In genomic region chr9:37178911-37179310, GRCm38 (mm10) we compare ENCODE assay signal across 11 mouse cellular contexts. TPM values are rescaled to one million over a fixed set of nuclear protein-coding genes. Genes with fewer than 3 reads are reported as not detected.
DNase-seq lines count a peak whose midpoint lies in the region; ATAC-seq and TF ChIP-seq lines count a peak whose summit lies in the region.
"Had no signal": no experiment of that assay in that cellular context is flagged by ENCODE, and none has a peak within 500 bp of the region (broad histone marks: within the 10 kb centered on the region; RNA-seq: fewer than 3 reads in every experiment).

No protein-coding gene starts in this region.

- no peak for TF ChIP-seq POLR2A in kidney, adult 2 months (IDR thresholded peaks at IDR 0.05; ENCODE audit: low read depth, low read length)

- H3K27me3 ChIP-seq in kidney, adult 2 months (replicated peaks; ENCODE audit: control insufficient read depth, insufficient read depth, low read length), result no peaks in the 10 kb centered on the region
- H3K27me3 ChIP-seq in embryonic facial prominence, embryonic 10.5 days (replicated peaks; ENCODE audit: low read depth, poor library complexity, severe bottlenecking), result peaks cover 45% of the 10 kb centered on the region
- no peaks in the 10 kb centered on the region for H3K27me3 ChIP-seq in hindbrain, embryonic 14.5 days (ENCODE audit: control insufficient read depth, insufficient read depth, low read length)
- H3K27me3 ChIP-seq in midbrain, postnatal 0 days (ENCODE audit: insufficient read depth, low read length), result no peaks in the 10 kb centered on the region
- H3K27me3 ChIP-seq in kidney, embryonic 15.5 days, result peaks cover 10% of the 10 kb centered on the region; the same call in 1 of the 2 replicates
- H3K27me3 ChIP-seq: stomach, embryonic 15.5 days had no signal

- H3K4me2 ChIP-seq in hindbrain, embryonic 14.5 days (replicated peaks), result no peak overlapping the region
- H3K4me2 ChIP-seq in midbrain, postnatal 0 days (ENCODE audit: low read depth, low read length, poor library complexity, severe bottlenecking), result no peak overlapping the region
- H3K4me2 ChIP-seq in kidney, embryonic 15.5 days, result no peak overlapping the region
- H3K4me2 ChIP-seq: liver, embryonic 15.5 days; stomach, embryonic 15.5 days had no signal

- no peak overlapping the region for H3K9ac ChIP-seq in hindbrain, embryonic 14.5 days
- no peak overlapping the region for H3K9ac ChIP-seq in midbrain, postnatal 0 days (replicated peaks; ENCODE audit: low read length, poor library complexity, severe bottlenecking)
- no peak overlapping the region for H3K9ac ChIP-seq in kidney, embryonic 15.5 days
- H3K9ac ChIP-seq: liver, embryonic 15.5 days; stomach, embryonic 15.5 days had no signal

- H3K4me3 ChIP-seq in kidney, adult 2 months (ENCODE audit: insufficient read depth, low read depth, low read length), result no peak overlapping the region
- H3K4me3 ChIP-seq in embryonic facial prominence, embryonic 10.5 days, result no peak overlapping the region
- no peak overlapping the region for H3K4me3 ChIP-seq in hindbrain, embryonic 14.5 days (replicated peaks; ENCODE audit: low read length)
- no peak overlapping the region for H3K4me3 ChIP-seq in midbrain, postnatal 0 days (ENCODE audit: low read depth, low read length)
- H3K4me3 ChIP-seq in kidney, embryonic 15.5 days (replicated peaks), result no peak overlapping the region
- H3K4me3 ChIP-seq: liver, embryonic 15.5 days; stomach, embryonic 15.5 days had no signal

- no peaks in the 10 kb centered on the region for H3K9me3 ChIP-seq in embryonic facial prominence, embryonic 10.5 days
- H3K9me3 ChIP-seq in hindbrain, embryonic 14.5 days (ENCODE audit: control insufficient read depth, low read length), result no peaks in the 10 kb centered on the region
- H3K9me3 ChIP-seq in midbrain, postnatal 0 days (ENCODE audit: low read length), result no peaks in the 10 kb centered on the region
- H3K9me3 ChIP-seq in kidney, embryonic 15.5 days (replicated peaks), result no peaks in the 10 kb centered on the region
- H3K9me3 ChIP-seq: liver, embryonic 15.5 days; stomach, embryonic 15.5 days had no signal

- WGBS in kidney, adult 2 months, result 59% methylated on average over 4 of the region's 4 CpGs
- WGBS in embryonic facial prominence, embryonic 10.5 days, result 28% methylated on average over 4 of the region's 4 CpGs
- WGBS in hindbrain, embryonic 14.5 days, result 17% methylated on average over 4 of the region's 4 CpGs
- 6% methylated on average over 4 of the region's 4 CpGs for WGBS in midbrain, postnatal 0 days
- 50% methylated on average over 4 of the region's 4 CpGs for WGBS in kidney, embryonic 15.5 days

- ATAC-seq in hindbrain, embryonic 14.5 days (ENCODE audit: low FRiP score), result peak; percentile 68; the same call in 1 of the 2 replicates
- ATAC-seq in midbrain, postnatal 0 days (ENCODE audit: low FRiP score), result peak; percentile 70
- ATAC-seq in granulocyte monocyte progenitor cell, adult 5-6 weeks (replicated peaks; ENCODE audit: poor library complexity, severe bottlenecking), result no peak
- ATAC-seq in kidney, embryonic 15.5 days (replicated peaks; ENCODE audit: low FRiP score), result no peak

- DNase-seq in kidney, postnatal 10 days, result peak; percentile 16
- DNase-seq in kidney, adult 2 months, result no peak
- DNase-seq in embryonic facial prominence, embryonic 10.5 days (ENCODE audit: low spot score), result no peak
- peak; percentile 68 for DNase-seq in hindbrain, embryonic 14.5 days (ENCODE audit: low spot score)
- DNase-seq in midbrain, postnatal 0 days (ENCODE audit: low spot score), result peak; percentile 85
- no peak for DNase-seq in Muller cell, postnatal 12 days (ENCODE audit: inconsistent ontology term)

- no peak overlapping the region for H3K27ac ChIP-seq in kidney, adult 2 months (ENCODE audit: insufficient read depth, low read depth, low read length)
- H3K27ac ChIP-seq in embryonic facial prominence, embryonic 10.5 days (replicated peaks), result peak overlapping the region; percentile 41; the same call in 1 of the 2 replicates
- 0 out of 2 replicates have a peak overlapping the region, but pooled peaks have one; percentile 2 for H3K27ac ChIP-seq in hindbrain, embryonic 14.5 days
- peak overlapping the region; percentile 67 for H3K27ac ChIP-seq in midbrain, postnatal 0 days (ENCODE audit: low read depth, low read length)
- H3K27ac ChIP-seq in kidney, embryonic 15.5 days, result no peak overlapping the region
- H3K27ac ChIP-seq: liver, embryonic 15.5 days; stomach, embryonic 15.5 days had no signal

- no peak for TF ChIP-seq CTCF in kidney, adult 2 months (conservative IDR thresholded peaks at IDR 0.05; ENCODE audit: insufficient read depth, insufficient read length, low read depth, low read length)
- no peak for TF ChIP-seq CTCF in midbrain, postnatal 0 days (IDR thresholded peaks at IDR 0.05)

- H3K4me1 ChIP-seq in kidney, adult 2 months (ENCODE audit: control insufficient read depth, insufficient read depth, low read length), result no peaks in the 10 kb centered on the region
- peaks cover 32% of the 10 kb centered on the region for H3K4me1 ChIP-seq in embryonic facial prominence, embryonic 10.5 days
- H3K4me1 ChIP-seq in hindbrain, embryonic 14.5 days (replicated peaks; ENCODE audit: control insufficient read depth, insufficient read depth, low read length), result peaks cover 29% of the 10 kb centered on the region
- peaks cover 11% of the 10 kb centered on the region; the same call in 1 of the 2 replicates for H3K4me1 ChIP-seq in midbrain, postnatal 0 days (ENCODE audit: insufficient read depth, low read length)
- peaks cover 15% of the 10 kb centered on the region for H3K4me1 ChIP-seq in kidney, embryonic 15.5 days
- H3K4me1 ChIP-seq: liver, embryonic 15.5 days; stomach, embryonic 15.5 days had no signal

- H3K36me3 ChIP-seq in kidney, adult 2 months (ENCODE audit: control insufficient read depth, insufficient read depth, low read length), result no peaks in the 10 kb centered on the region
- no peaks in the 10 kb centered on the region for H3K36me3 ChIP-seq in embryonic facial prominence, embryonic 10.5 days (replicated peaks)
- no peaks in the 10 kb centered on the region for H3K36me3 ChIP-seq in hindbrain, embryonic 14.5 days (replicated peaks; ENCODE audit: control insufficient read depth, insufficient read depth)
- no peaks in the 10 kb centered on the region for H3K36me3 ChIP-seq in midbrain, postnatal 0 days (ENCODE audit: insufficient read depth, low read length)
- no peaks in the 10 kb centered on the region for H3K36me3 ChIP-seq in kidney, embryonic 15.5 days
- H3K36me3 ChIP-seq: liver, embryonic 15.5 days; stomach, embryonic 15.5 days had no signal

RNA-seq across cellular contexts. Expression of gene Tmem218, which starts 29.1 kb away (rescaled TPM):
- 3.4 and 4.2 TPM in 2 replicates for polyA plus RNA-seq in kidney, adult 2 months (2012; rRNA removed)
- polyA plus RNA-seq in embryonic facial prominence, embryonic 10.5 days (2016; fragmentation: Nextera tagmentation; extraction: Ambion mirVana), result 10.2 and 10.8 TPM in 2 replicates
- 9.8 and 10.6 TPM in 2 replicates for polyA plus RNA-seq in hindbrain, embryonic 14.5 days (2014; fragmentation: Nextera tagmentation; extraction: Ambion mirVana)
- 4.9 and 5.9 TPM in 2 replicates for total RNA-seq in midbrain, postnatal 0 days (2014; rRNA removed)
- polyA plus RNA-seq in midbrain, postnatal 0 days (2015; fragmentation: Nextera tagmentation; extraction: Ambion mirVana), result 9.9 TPM in 2 replicates
- total RNA-seq in granulocyte monocyte progenitor cell, adult 5-6 weeks (2014; fragmentation: Nextera tagmentation), result 2.0 and 4.1 TPM in 2 replicates
- 1.9 and 4.2 TPM in 2 replicates for total RNA-seq in granulocyte monocyte progenitor cell, adult 5-6 weeks (2017)
- 11.4 and 11.7 TPM in 2 replicates for polyA plus RNA-seq in kidney, embryonic 15.5 days (2015; fragmentation: Nextera tagmentation; extraction: Ambion mirVana)

RNA-seq across cellular contexts. Expression of gene Pknox2, which starts 31.7 kb away (rescaled TPM):
- polyA plus RNA-seq in kidney, adult 2 months (2012; rRNA removed), result 7.1 and 8.2 TPM in 2 replicates
- 32.7 and 33.0 TPM in 2 replicates for polyA plus RNA-seq in embryonic facial prominence, embryonic 10.5 days (2016; fragmentation: Nextera tagmentation; extraction: Ambion mirVana)
- polyA plus RNA-seq in hindbrain, embryonic 14.5 days (2014; fragmentation: Nextera tagmentation; extraction: Ambion mirVana), result 25.1 and 25.8 TPM in 2 replicates
- total RNA-seq in midbrain, postnatal 0 days (2014; rRNA removed), result 25.6 and 26.6 TPM in 2 replicates
- polyA plus RNA-seq in midbrain, postnatal 0 days (2015; fragmentation: Nextera tagmentation; extraction: Ambion mirVana), result 23.5 and 23.6 TPM in 2 replicates
- total RNA-seq in granulocyte monocyte progenitor cell, adult 5-6 weeks (2014; fragmentation: Nextera tagmentation), result not detected in 2 replicates
- not detected in 2 replicates for total RNA-seq in granulocyte monocyte progenitor cell, adult 5-6 weeks (2017)
- 9.6 and 11.2 TPM in 2 replicates for polyA plus RNA-seq in kidney, embryonic 15.5 days (2015; fragmentation: Nextera tagmentation; extraction: Ambion mirVana)
- total RNA-seq: neutrophil, adult 5-6 weeks had no signal

Comparison
In these comparisons a context has a peak if more than half of its experiments do, and no peak if none do; other contexts are left out.
1. DNase-seq: peak in kidney, postnatal 10 days (single experiment), hindbrain, embryonic 14.5 days (single experiment) and midbrain, postnatal 0 days (single experiment); none in kidney, adult 2 months (single experiment), embryonic facial prominence, embryonic 10.5 days (single experiment) and Muller cell, postnatal 12 days (single experiment).
2. H3K27ac ChIP-seq: peak in embryonic facial prominence, embryonic 10.5 days (single experiment), hindbrain, embryonic 14.5 days (single experiment) and midbrain, postnatal 0 days (single experiment); none in kidney, adult 2 months (single experiment) and kidney, embryonic 15.5 days (single experiment).
3. ATAC-seq: peak in hindbrain, embryonic 14.5 days (single experiment) and midbrain, postnatal 0 days (single experiment); none in granulocyte monocyte progenitor cell, adult 5-6 weeks (single experiment) and kidney, embryonic 15.5 days (single experiment).